Mouse (Mus musculus) megakaryocyte, embryonic 14.5 days (primary cell): ENCODE measurements at regions not wholly inside any gene's neighbourhood (a gene's known extent, or its start where the extent isn't known, plus 50 kb on each side); places are given as distances from the start of the nearest gene placed in this dataset.

Experiments used
- H3K27me3 ChIP-seq: replicated peaks from 2 replicates; pipeline ENCODE3; 2012; ENCODE audit warnings: inconsistent platforms
- H3K36me3 ChIP-seq: replicated peaks from 2 replicates; pipeline ENCODE3; 2012; ENCODE audit warnings: low read length, inconsistent platforms, mixed read lengths
- H3K4me1 ChIP-seq: 2 replicates; pipeline ENCODE4 v1.6.1; 2012; ENCODE audit warnings: inconsistent platforms
- H3K4me3 ChIP-seq: replicated peaks from 2 replicates; pipeline ENCODE3; 2012; ENCODE audit warnings: moderate library complexity, mild to moderate bottlenecking, inconsistent platforms
- H3K9me3 ChIP-seq: 2 replicates; pipeline ENCODE4 v1.6.1; 2012; ENCODE audit warnings: inconsistent platforms
- FLI1 ChIP-seq: IDR thresholded peaks from 2 replicates; pipeline ENCODE4 v1.6.1; 2012; ENCODE audit warnings: low read length, inconsistent platforms, mixed read lengths
- GATA1 ChIP-seq: IDR thresholded peaks from 3 replicates; pipeline ENCODE4 v1.6.1; 2012; ENCODE audit warnings: mixed read lengths, low read length, inconsistent platforms, borderline replicate concordance

DNA sequence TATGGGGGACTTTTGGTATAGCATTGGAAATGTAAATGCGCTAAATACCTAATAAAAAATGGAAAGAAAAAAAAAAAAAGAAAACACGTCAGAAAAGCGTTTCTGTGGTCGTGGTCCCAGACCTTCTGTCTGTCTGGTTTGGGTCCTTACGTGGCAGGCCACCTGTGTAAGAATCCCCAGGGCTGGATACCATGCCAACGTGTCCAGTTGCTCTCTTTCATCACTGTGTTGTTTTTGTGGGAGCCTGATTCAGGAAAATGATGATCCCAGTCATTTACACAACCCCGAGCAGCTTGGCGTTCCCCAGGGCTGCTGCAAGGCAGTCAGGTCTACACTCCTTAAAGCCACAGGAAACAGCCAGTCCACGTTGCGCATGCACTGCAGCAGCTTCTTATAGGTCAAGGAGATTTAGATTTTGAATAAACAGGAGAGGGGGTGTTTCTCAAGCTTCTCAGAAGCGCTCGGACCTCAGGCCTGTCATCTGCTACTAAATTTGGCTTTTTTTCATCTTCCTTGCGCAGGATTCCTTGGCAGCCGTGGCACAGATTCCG, 102.3 kb upstream of the Serp2 start:
- Histone ChIP-seq H3K4me1 (peaks cover 70% of the 10 kb centered on the region), H3K36me3 (peaks cover 3% of the 10 kb centered on the region), H3K4me3 (no peak overlapping the region), H3K27me3 (no peaks in the 10 kb centered on the region), H3K9me3 (peaks cover 4% of the 10 kb centered on the region; the same call in 1 of the 2 replicates)
- TF ChIP-seq FLI1: no peak
- no peak for TF ChIP-seq GATA1

DNA sequence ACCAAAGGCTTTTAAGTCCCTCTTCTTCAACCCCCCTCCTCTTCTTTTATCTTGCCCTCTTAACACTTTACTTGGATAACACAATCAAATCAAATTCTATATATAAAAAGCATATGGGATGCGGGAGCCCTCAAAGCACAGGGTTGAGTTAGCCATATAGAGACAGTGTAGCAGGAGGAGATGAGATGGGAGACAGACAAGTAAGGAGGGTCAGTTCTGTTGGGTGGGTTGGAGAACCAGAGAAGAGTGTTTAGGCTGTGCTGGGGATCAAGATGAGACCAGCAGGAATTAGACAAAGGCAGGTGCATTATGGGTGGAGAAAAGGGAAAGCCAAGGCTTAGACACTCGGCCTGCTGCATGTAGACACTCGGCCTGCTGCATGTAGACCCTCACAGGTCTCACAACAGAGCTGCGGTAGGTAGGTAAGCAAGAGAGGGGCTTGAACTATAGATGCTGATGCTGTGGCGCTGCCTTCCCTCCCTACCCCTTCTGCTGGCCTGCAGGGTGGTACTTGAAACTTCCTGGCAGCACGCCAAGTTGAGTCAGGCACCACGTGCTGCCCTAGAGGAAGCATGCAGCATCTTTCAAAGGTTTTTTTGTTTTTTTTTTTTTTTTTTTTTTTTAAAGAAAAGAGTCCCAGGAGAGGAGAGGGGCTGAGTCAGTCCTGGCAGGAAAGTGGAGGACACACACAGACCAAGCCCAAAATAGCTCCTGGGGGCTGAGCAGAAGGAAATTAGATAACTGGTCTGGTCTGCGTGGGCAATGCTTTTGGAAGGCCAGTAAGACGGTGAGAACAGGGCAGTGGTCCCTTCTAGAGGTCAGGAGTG, 101.3 kb upstream of the Serp2 start:
- Histone ChIP-seq H3K9me3 (no peaks in the 10 kb centered on the region), H3K4me1 (peaks cover 72% of the 10 kb centered on the region), H3K4me3 (peak overlapping the region; percentile 79), H3K36me3 (no peaks in the 10 kb centered on the region), H3K27me3 (no peaks in the 10 kb centered on the region)
- TF ChIP-seq GATA1 (no peak), FLI1 (no peak)

DNA sequence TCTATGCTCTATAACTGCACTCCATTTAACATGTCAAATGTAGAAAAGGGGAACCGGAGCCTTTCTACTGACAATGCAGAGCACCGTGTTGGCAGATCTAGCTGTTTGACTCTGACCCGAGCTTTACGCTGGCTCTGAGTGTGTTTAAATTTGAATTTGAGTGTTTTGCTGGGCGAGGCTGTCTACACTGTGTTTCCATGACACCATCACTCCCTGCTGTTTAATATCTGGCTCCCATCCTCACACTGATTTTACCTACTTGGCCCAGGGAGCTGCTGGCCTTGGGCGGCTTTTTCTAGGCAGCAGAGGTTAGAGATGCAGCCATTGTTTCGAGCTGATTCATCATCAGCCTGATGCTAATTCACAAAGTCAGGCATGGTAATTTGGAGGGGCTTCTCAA, 100.7 kb upstream of the Serp2 start:
- Histone ChIP-seq H3K9me3 (no peaks in the 10 kb centered on the region), H3K4me1 (peaks cover 72% of the 10 kb centered on the region), H3K27me3 (no peaks in the 10 kb centered on the region), H3K36me3 (no peaks in the 10 kb centered on the region), H3K4me3 (no peak overlapping the region)
- no peak for TF ChIP-seq FLI1
- no peak for TF ChIP-seq GATA1

DNA sequence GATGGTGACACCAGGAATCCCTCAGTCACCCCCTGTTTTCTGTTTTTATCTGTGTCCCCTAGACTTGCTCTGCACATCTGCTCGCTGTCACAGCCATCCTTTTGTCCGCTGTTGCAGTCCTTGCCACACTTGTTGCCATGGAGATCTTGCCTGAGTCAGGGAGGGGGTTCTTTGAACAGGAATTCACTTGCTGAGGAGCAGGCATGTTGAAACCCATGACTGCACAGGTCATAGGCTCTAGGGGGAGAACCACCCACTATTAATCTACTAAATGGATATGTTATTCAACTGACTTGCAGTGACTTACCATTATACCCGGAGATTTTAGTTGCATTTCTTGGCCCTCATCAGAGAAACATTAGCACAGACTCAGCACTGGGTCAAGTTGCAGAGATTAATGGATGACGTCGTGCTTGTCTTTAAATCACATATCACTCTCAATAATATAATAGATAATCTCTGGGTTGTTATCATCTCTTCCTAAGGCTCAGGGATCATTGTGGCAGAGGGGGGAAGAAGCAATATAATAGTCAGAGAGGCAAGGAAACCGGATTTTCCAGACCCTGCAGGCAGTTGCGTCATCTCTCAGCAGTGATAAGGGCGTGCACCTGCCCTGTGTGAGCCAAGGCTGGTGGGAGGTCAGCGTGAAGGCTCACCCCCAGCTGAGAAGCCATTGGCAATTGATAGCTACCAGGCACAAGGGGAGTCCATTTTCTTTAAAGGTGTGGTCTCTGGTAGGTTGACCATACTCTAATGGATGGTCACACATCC, 95.9 kb upstream of the Serp2 start:
- TF ChIP-seq GATA1 (no peak), FLI1 (no peak)
- Histone ChIP-seq H3K4me3 (no peak overlapping the region), H3K36me3 (peaks cover 2% of the 10 kb centered on the region), H3K4me1 (peaks cover 76% of the 10 kb centered on the region), H3K27me3 (peaks cover 2% of the 10 kb centered on the region), H3K9me3 (peaks cover 10% of the 10 kb centered on the region; the same call in 1 of the 2 replicates)

DNA sequence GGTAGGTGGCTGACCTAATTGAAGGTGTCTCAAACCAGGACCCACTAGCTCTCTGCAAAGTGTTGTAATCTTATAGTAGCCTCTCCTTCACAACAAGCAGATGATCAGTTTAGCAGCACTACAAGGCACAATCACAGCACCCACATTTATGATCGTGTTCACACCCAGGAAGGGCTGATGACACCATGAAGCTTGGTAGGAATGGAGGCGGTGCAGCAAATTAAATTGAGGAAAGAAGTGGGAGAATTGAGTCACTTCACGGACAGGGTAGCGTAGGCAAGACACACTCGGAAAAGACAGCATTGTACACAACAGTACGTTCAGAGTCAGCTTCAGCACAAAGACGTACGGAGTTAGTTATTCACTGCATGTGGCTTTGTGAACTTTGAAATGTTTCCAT, 94.4 kb upstream of the Serp2 start:
- TF ChIP-seq FLI1 (no peak), GATA1 (no peak)
- H3K9me3 ChIP-seq: peaks cover 15% of the 10 kb centered on the region; the same call in 1 of the 2 replicates

DNA sequence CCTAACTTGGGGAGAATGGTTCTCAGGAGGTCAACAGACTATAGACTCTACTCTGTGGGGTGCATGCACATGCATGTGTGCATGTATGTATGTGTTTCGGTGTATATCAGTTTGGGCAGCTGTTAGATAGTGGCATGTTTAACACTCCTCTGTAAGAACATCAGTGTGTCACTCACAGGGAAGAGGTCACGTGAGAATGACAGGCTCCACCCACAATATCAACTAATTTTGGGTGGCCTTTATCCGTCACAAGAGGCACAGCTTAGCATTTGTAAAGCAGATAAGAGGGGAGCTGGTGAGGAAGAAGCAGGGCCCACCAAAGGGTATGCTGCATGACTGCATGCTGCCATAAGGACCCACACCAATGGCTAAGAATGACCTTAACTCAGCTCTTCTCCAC, 93.2 kb upstream of the Serp2 start:
- H3K4me1 ChIP-seq: peaks cover 55% of the 10 kb centered on the region
- no peak overlapping the region for H3K4me3 ChIP-seq
- peaks cover 6% of the 10 kb centered on the region for H3K27me3 ChIP-seq
- TF ChIP-seq FLI1 (no peak), GATA1 (no peak)
- H3K9me3 ChIP-seq: peaks cover 15% of the 10 kb centered on the region; the same call in 1 of the 2 replicates
- H3K36me3 ChIP-seq: peaks cover 2% of the 10 kb centered on the region

More for the DNA sequence above, 94.4 kb upstream of the Serp2 start:
- peaks cover 2% of the 10 kb centered on the region for H3K36me3 ChIP-seq
- H3K4me3 ChIP-seq: no peak overlapping the region
- H3K4me1 ChIP-seq: peaks cover 67% of the 10 kb centered on the region
- H3K27me3 ChIP-seq: peaks cover 4% of the 10 kb centered on the region

DNA sequence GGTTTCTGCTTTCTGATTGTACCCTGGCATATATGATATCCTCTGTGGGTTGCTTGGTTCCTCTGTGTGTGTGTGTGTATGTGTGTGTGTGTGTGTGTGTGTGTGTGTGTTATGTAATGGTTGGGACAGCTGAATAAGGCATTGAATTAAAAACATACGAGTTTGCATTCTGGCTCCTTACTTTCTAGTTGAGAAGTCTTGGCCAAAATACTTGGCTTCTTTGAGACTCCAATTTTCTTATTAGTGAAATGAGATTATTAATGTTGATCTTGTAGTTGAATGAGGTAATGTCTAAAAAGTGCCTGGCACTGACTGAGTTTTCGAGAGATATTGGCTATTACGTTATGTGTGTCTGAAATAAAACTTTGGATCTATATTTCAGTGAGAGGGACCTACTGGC, 88.0 kb upstream of the Serp2 start:
- no peak overlapping the region for H3K4me3 ChIP-seq
- peaks cover 15% of the 10 kb centered on the region; the same call in 1 of the 2 replicates for H3K9me3 ChIP-seq
- H3K27me3 ChIP-seq: peaks cover 18% of the 10 kb centered on the region
- peaks cover 2% of the 10 kb centered on the region for H3K36me3 ChIP-seq
- H3K4me1 ChIP-seq: peaks cover 51% of the 10 kb centered on the region
- no peak for TF ChIP-seq FLI1
- no peak for TF ChIP-seq GATA1

DNA sequence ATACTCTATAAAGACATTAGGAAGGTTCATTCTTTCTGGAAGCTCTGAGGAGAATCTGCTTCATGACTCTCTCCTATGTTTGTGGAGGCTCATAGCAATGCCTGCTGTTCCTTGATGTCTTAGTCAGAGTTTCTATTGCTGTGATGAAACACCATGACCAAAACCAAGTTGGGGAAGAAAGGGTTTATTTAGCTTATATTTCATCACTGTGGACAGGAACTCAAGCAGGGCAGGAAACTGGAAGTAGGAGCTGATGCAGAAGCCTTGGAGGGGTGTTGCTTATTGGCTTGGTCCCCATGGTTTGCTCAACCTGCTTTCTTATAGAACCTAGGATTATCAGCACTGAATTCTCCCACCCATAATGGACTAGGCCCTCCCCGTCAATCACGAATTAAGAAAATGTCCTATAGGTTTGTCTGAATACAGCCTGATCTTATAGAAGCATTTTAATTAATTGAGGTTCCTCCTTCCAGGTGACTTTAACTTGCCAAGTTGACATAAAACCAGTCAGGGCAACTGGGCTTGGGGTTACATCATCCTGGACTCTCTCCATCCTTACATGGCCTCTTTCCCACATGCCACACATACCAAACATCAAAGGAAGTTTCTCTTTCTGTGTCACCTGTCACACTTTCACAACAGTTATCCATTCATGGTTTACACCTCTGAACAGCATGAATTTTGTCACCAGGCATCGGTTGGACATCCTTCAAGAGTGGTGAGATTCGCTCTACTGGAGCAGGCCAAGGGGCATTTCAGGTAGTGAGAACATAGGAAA, 85.3 kb upstream of the Serp2 start:
- peaks cover 30% of the 10 kb centered on the region for H3K4me1 ChIP-seq
- 0 out of 2 replicates have a peak, but pooled peaks cover 2% of the 10 kb centered on the region for H3K9me3 ChIP-seq
- no peaks in the 10 kb centered on the region for H3K36me3 ChIP-seq
- H3K27me3 ChIP-seq: peaks cover 26% of the 10 kb centered on the region
- TF ChIP-seq GATA1: no peak
- no peak for TF ChIP-seq FLI1
- H3K4me3 ChIP-seq: no peak overlapping the region

- no peak overlapping the region for H3K4me3 ChIP-seq
- peaks cover 7% of the 10 kb centered on the region; the same call in 1 of the 2 replicates for H3K9me3 ChIP-seq
- no peaks in the 10 kb centered on the region for H3K36me3 ChIP-seq
- TF ChIP-seq GATA1 (no peak), FLI1 (no peak)
- peaks cover 24% of the 10 kb centered on the region; the same call in 1 of the 2 replicates for H3K4me1 ChIP-seq
- H3K27me3 ChIP-seq: peaks cover 58% of the 10 kb centered on the region
Measured at GRCm38 (mm10) chr14:76633170-76633569, 76.5 kb upstream of the Serp2 start.
